Mouse (Mus musculus): ENCODE data around the gene Vps13d. TPM values are rescaled to one million over a fixed set of nuclear protein-coding genes. Genes with fewer than 3 reads are reported as not detected.

Gene Vps13d
- total RNA-seq, 2 experiments from 2014 or later = 43.3 to 45.1 TPM

DNA sequence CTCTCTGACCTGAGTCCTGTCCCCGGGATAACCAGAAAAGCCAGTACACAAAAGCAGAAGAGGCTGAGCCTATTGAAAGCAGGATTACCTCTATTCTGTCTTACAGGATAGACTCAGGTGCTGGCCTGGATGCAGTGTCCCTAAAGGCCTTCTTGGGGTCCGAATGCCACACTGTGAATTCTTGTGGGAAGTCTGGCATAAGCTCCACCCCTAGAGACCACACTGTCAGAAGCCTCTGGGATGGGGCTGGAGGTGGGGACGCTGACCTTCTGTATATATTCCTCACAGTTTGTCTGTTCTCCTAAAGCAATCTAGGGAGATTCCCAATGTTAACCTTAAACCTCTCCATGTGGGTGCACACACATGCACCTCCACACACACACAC, 244.5 kb downstream of the Vps13d start:
- DNase-seq (ENCODE audit: low spot score in 2 of 2) = no peak

DNA sequence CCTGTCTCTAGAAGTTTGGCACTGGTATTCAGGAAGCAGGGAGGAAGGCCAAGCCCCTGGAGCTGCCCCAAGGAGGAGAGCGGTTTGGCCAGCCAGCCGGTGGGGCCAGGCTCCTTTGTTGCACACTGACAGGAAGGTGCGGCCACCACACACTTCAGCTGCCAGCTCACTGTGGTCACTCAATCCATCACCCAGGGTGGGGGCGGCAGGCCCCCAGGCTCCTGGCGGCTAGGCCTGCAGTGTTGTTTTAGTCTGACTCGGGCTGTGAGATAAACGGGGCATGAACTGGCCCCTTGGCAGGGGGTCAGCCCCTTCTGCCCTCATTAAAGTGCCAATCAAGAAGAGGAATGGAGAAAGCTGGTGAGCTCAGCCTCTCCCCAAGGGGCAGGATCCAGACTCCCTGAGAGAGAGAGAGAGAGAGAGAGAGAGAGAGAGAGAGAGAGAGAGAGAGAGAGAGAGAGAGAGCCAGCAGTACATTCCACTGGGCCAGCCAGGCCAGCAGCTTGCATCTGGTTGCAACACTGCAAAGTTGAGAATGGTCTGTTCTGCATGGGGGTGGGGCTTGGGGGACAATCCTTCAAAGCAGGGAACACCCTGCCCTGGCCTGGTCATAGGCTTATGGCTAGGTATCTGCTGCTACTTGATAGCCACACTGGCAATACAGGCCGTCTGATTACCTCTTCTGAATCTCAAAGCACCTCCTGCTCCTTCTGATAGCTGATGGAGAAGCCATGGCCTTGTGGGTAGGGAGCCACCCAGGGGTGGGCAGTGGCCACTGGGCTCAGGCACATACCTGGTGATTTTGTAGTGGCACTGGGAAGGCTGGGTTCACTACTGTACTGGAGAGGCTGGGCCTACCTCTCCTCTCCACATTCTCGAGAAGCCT, 245.1 kb downstream of the Vps13d start:
- DNase-seq (ENCODE audit: low spot score in 2 of 2) = peak; percentile 43 to 74

DNA sequence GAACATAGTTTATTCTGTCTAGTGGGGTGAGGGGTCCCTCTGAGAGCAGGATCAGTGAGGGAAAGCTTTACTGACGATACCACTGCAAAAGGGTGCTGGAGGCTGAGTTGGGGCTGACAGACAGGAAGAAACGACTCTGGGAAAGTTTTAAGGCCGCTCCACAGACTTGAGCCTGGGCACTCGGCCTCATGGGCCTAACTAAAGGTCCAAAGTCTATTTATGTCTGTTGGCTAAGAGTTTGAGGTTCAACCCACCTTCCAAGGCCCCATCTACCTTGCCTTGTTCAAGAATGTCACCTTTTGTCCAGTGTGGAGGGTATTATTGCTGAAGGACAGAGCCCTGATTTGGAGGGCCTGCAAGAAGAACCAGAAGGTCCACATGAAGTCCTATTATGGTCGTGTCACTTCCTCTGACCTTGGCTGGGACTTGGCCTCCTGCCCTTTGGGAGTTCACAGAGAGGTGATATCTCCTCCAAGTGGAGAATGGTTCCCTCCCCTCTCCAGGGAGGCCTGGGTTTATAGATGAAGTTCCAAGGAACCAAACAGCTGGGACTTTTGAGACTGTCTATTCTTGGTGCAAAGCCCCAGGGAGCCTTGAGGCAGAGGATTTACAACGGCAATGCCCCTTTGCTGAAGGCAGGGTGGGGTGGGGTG, 246.9 kb downstream of the Vps13d start:
- DNase-seq (ENCODE audit: low spot score in 2 of 2) = peak in 1 of 2 experiments; percentile 53

DNA sequence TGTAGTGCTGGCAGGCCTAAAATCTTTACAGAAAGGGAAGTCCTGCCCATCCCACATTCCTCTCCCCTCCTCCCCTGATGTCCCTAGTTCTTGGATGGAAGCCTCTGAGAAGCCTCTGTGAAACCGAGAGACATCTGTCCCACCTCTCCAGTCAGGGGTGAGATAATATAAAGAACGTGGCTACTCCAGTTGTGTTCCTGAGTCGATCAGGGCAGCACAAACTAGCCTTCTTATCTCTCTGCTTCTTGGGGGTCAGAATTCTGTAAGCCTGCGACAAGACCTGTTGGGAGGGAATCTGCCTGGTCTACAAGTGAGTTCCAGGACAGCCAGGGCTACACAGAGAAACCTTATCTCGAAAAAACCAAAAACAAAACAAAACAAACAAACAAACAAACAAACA, 251.5 kb downstream of the Vps13d start:
- no peak for DNase-seq (ENCODE audit: low spot score in 2 of 2)

DNA sequence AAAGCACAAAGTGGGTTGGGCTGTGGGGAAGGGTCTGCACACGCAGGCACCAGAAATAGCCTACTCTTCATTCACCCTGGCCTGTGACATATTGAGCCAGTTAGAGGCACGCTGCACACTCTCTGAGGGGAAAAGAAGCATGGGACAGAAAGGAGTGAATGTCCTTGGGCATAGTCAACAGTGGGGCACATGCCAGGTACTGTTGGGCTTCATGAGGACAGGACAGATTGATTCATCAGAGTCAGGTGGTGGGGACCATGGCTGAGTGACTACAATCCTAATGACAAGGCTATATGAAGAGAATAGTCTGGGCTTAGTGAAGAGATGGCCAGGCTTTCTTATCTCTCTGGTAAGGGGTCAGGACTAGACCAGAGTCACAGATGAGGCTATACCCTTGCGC, 252.4 kb downstream of the Vps13d start:
- no peak for DNase-seq (ENCODE audit: low spot score in 2 of 2)

DNA sequence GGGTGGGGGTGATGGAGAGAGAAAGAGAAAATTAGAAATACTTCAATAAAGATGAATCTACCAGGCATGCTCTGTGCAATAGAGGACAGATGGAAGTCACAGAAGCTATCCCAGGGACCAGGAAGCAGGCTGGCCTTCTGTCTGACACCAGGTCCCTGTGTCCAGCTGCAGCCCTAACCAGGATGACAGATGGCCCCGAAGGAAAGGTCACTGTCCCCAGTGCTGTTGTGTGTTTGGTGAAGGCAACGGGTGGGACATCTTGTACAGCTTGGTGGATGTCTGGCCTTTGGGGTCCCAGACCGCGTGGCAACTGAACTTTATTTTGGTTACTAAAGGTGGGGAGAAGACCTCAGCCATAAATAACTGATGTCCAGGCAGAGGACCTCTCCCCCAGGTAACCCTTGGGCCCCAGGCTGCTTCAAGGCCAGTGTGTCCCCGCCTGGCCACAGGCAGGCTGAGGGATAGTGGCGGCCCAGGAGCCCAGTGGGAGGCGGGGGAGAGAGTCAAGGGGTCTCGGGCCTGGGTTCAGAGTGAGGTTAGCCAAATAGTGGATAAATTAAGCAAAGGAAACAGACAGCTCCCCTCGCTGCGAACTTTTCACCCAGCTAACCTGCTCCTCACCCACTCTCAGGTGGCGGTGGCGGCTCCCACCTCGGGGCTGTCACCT, 253.9 kb downstream of the Vps13d start:
- DNase-seq (ENCODE audit: low spot score in 2 of 2) = no peak

DNA sequence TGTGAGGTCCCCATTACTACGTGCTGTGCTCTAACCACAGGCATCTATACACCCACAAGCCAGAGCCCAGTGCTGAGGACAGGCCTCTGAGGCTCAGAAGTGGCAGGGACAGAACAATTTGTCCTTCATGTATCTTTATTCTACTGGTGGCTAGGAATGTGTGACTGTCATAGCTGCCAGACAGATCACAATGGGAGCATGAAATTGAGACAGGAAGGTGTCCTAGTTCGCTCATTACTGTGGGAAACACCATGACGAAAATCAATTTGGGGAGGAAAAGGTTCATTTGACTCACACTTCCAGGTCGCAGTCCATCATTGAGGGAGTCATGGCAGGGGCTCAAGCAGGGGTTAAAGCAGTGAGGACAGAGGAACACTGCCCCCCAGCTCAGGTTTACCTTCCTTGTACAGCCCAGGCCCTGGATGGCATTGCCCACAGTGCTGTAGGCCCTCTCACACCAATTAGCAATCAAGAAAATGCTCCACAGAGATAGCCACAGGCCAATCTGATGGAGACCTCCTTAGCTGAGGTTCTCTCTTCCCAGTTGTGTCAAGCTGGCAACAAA, 254.9 kb downstream of the Vps13d start:
- DNase-seq (ENCODE audit: low spot score in 2 of 2) = no peak

DNA sequence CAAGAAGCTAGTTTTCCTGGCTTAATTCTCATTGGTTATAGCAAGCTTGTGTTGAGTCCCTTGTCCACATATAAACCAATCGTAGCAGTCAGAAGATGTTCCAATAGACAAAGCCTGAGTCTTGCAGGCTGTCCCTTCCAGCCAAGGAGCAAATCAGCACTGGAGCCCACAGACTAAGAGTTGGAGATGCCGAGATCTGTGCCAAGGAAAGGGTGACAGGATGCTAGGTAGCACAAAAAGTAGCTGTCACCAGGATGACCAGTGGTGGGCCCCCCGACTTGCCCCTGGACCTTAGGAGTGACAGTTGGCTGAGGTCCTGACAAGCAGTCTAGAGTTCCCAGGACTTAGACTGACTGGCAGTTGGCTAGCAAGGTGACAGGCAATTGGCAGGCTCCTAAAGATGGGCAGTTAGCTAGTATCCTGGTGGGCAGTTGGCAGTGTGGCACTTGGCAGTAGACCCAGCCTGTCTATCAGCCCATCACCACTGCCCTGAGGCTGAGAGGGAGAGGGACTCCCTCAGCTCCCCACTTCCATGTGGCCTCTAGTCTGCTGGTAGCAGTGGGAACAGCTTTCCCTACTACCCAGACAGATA, 258.1 kb downstream of the Vps13d start:
- no peak for DNase-seq (ENCODE audit: low spot score in 2 of 2)

DNA sequence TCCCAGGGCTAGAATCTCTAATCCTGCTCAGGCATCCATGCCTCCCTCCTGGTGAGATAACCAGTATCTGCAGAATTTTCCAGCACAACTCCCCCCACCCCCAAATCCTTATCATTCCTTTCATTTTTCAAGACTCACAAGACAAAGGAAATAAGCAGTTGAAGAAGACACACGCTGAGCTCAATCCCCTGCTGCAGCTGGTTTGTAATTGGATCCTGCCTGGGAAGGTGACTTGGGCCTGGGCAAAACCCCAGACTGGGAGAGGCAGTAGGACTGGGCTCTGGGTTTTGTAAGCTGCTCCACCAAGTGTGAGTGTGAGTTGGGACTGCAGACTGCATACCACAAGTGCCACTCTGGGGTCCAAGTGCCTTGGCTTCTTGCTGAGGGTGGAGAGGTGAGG, 260.3 kb downstream of the Vps13d start:
- no peak for DNase-seq (ENCODE audit: low spot score in 2 of 2)

DNA sequence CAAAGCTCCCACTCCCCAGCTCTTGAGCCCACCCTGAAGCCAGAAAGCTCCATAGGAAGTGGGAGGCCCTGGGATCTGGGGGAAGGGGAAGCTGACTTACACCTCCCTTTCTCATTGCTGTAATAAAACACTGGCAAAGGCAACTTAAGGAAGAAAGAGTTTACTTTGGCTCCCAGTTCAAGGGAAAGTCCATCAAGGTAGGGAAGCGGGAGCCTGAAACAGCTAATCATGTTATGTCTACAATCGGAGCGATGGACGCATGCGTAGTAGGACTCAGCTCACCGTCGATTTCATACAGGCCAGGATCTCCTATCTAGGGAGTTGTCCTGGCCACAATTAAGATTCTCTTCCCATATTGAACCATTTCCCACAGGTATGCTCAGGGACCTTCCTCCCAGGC, 263.6 kb downstream of the Vps13d start:
- DNase-seq (ENCODE audit: low spot score in 2 of 2) = no peak

DNA sequence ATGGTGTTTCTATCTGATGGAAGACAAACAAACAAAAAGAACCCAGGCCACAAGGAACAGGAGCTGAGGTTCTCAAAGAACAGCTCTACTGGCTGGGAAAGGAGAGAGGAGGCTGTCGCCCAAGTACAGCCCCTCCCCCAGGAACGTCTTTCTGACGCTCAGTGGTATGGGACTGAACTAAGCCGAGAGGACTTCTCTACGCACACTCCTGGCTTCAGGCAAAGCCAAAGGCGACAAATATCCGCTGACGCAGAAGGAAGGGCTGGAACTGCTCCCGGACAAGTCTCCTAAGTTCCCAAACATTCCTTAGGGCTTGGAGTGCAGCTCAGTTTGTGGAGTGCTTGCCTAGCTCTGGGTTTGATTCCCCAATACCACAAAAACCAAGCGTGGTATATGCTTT, 264.4 kb downstream of the Vps13d start:
- DNase-seq (ENCODE audit: low spot score in 2 of 2) = peak; percentile 45 to 79

DNA sequence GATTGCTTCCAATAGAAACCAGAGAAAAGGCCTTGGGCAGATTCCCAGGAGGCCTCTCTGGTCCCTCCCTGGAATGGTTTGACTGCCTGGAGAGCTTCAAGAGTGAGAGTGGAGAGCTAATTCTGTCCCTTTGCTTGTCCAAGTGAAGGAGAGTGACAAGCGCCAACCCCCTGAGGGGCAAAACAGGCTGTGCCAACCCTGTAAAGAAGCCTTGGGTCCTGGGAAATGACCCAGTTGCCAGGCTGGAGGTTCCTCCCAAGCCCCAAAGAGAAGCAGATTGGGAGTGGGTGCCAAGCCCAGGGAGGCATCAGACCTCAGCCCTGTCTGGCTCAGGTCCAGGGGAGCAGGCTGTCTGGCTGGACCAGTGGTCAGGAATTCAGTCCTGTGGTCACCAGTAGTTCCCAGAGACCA, 265.0 kb downstream of the Vps13d start:
- DNase-seq (ENCODE audit: low spot score in 2 of 2) = peak; percentile 38 to 65

DNA sequence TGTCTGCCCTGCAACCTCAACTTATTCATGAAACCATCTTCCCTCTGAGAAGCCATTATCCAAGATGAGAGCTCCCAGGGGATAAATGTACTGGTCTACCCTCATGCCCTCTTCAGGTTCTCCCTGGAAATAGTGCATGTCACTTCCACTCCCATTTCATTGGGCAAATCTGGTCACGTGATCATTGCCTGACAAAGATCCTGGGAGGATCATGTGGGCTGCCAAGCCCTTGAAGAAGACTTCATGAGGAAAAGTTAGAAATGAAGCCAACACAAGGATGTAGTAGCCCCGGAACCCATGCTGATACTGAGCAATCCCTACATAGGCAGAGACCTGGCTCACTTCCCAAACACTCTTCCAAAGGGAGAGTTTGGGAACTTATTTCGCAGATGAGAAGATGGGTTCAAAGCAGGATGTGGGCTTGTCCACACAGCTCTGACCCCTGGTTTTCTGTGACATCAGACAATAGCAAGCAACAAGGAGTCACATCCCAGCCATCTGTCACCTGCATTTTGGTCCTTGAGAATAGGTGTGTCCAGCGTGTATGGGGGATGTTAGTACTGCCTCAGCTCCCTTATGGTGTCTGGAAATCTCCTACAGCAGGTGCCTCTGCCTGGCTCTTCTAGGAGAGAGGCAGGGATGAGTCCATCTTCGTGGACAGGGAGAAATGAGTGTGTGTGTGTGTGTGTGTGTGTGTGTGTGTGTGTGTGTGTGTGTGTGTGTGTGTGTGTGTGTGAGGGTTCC, 265.9 kb downstream of the Vps13d start:
- no peak for DNase-seq (ENCODE audit: low spot score in 2 of 2)

Other genes starting within 250 kb of the Vps13d start
- gene Tnfrsf1b, start 51.9 kb upstream of the Vps13d start, total RNA-seq (2021) = 1 to 10 TPM; 7.3 to 9.2 TPM
- under 1 TPM; 0.20 to 0.29 TPM for gene Tnfrsf8, start 120.2 kb upstream of the Vps13d start, total RNA-seq (2021)